Mouse (Mus musculus): ENCODE measurements at regions not wholly inside any gene's neighbourhood (a gene's known extent, or its start where the extent isn't known, plus 50 kb on each side); places are given as distances from the start of the nearest gene placed in this dataset.

DNA sequence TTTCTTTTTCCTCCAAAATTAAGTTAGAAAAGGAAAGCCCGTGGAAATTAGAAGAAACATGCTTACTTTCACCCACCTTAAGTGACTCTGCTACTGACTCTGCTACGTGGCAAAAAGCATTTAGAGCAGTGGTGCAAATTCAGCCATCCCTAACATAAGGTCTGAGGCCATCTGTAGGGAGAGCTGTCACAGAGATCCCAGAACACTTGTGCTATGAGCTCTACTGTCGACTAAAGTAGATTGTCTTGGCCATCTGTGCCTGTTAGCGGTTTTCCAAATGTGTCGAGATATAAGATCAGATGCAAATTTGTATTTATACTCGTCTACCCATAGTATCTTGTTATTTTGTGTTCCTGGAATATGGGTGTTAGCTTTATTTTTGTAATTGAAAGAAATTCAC lies 52.7 kb upstream of the Robo2 start:
- no peak for ATAC-seq (ENCODE audit: insufficient read depth)
- Histone ChIP-seq H3K27ac (no peak overlapping the region), H3K27me3 (ENCODE audit: control insufficient read depth, insufficient read depth, low read length) (no peaks in the 10 kb centered on the region), H3K36me3 (replicated peaks; ENCODE audit: control insufficient read depth, insufficient read depth, low read depth) (no peaks in the 10 kb centered on the region), H3K9ac (replicated peaks) (no peak overlapping the region), H3K9me3 (ENCODE audit: control insufficient read depth, low read length) (no peaks in the 10 kb centered on the region), H3K4me3 (ENCODE audit: insufficient read depth in 1 of 2, low read depth in 2 of 2, low read length in 2 of 2) (no peak overlapping the region), H3K4me2 (ENCODE audit: low read depth) (no peak overlapping the region), H3K4me1 (replicated peaks; ENCODE audit: control insufficient read depth in 2 of 2, insufficient read depth in 2 of 2, low read length in 1 of 2) (no peaks in the 10 kb centered on the region)
- DNase-seq (ENCODE audit: low read depth in 3 of 3, low spot score in 3 of 3), result no peak
- TF ChIP-seq EP300 (IDR thresholded peaks at IDR 0.05; ENCODE audit: low read depth) (no peak), CTCF (IDR thresholded peaks at IDR 0.05; ENCODE audit: low read depth) (no peak)
- WGBS (ENCODE audit: insufficient replicate concordance), result 39% methylated on average over 6 of the region's 6 CpGs

DNA sequence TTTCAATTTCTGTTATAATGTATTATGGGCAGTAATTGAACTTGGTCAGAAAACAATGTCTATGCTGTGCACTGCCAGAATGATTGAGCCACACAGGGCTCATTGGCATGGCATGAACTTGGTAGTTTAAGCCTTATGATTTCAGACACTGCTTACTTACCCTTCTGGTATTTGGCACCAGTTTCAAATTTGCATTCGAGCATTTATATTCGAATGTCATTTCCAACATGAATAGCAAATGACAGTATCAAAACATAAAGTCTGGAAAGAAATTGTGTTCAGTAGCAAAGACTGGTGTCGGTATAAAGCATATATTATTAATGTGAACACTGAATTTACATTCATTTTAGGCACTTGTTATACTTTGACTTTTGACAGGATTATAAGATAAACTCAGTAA lies 50.8 kb upstream of the Robo2 start:
- no peak for ATAC-seq (ENCODE audit: insufficient read depth)
- no peaks in the 10 kb centered on the region for H3K27me3 ChIP-seq (ENCODE audit: control insufficient read depth, insufficient read depth, low read length)
- H3K9ac ChIP-seq (replicated peaks), result no peak overlapping the region
- H3K4me1 ChIP-seq (replicated peaks; ENCODE audit: control insufficient read depth in 2 of 2, insufficient read depth in 2 of 2, low read length in 1 of 2), result no peaks in the 10 kb centered on the region
- H3K27ac ChIP-seq, result no peak overlapping the region
- TF ChIP-seq EP300 (IDR thresholded peaks at IDR 0.05; ENCODE audit: low read depth) (no peak), CTCF (IDR thresholded peaks at IDR 0.05; ENCODE audit: low read depth) (no peak)
- no peaks in the 10 kb centered on the region for H3K36me3 ChIP-seq (replicated peaks; ENCODE audit: control insufficient read depth, insufficient read depth, low read depth)
- no peak overlapping the region for H3K4me3 ChIP-seq (ENCODE audit: insufficient read depth in 1 of 2, low read depth in 2 of 2, low read length in 2 of 2)
- no peaks in the 10 kb centered on the region for H3K9me3 ChIP-seq (ENCODE audit: control insufficient read depth, low read length)
- WGBS (ENCODE audit: insufficient replicate concordance), result 59% methylated on average over 3 of the region's 3 CpGs
- no peak overlapping the region for H3K4me2 ChIP-seq (ENCODE audit: low read depth)
- no peak for DNase-seq (ENCODE audit: low read depth in 3 of 3, low spot score in 3 of 3)
